Mouse (Mus musculus) left cerebral cortex, adult 8-10 months (tissue): ENCODE results near the gene Pcnt. TPM values are rescaled to one million over a fixed set of nuclear protein-coding genes. Genes with fewer than 3 reads are reported as not detected.

Experiments
- DNase-seq, 2 experiments: peaks; one replicate each; pipeline ENCODE4 v3.0.0; 2022; ENCODE audit warnings: low spot score in 2 of 2
- total RNA-seq, 4 experiments: library from RNA; stranded (reverse); gene quantifications; 2 replicates each; pipeline ENCODE4 v1.2.4; 2022

Gene Pcnt
- total RNA-seq = 10 to 100 TPM; 26.1 to 33.6 (median 29.0) TPM

DNA sequence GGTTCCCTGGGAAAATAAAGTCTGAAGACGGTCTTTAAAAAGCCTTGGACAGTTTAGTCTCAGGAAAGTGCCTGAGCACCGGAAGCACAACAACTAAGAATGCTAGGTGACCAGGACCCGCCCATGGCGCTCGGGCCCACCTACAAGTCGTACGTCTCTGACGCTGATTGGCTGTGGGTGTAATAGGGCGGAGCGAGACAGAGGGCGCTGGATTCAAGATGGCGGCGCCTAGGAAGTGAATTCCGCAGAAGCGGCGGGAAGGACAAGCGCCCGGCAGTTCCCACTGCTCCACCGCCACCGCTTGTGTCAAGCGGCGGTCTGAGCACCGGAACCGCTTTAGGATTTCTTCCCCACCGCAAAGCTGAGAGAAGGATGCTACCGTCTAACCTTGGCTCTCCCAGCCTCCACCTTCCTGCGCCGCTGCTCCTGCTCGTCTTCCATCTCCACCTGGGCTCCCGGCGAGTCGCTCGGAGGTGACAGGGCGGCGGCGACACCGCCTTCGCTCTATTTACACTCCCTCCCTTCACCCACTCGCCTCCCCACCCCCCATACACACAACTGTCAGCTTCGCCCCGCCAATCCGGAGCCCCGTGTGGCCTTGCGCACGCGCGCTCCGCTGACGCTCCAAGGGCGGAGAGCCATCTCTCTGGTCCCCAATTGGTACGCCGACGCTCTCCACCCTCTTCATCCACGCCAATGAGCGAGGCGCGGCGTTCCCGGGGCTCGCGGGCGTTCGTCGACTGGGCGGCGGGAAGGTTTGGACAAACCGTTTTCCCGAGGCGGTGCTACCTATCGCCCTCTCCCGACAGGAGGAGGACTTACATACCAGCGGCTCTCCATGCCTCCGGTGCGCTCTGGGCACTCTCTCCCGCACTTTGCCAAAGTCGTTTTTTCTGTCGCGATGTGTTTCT lies at the start of gene Pcnt:
Gene Pcnt (minus strand): TSS at position 609 of the 911 bp plus-strand sequence.
- peak; percentile 90 to 96 for DNase-seq

DNA sequence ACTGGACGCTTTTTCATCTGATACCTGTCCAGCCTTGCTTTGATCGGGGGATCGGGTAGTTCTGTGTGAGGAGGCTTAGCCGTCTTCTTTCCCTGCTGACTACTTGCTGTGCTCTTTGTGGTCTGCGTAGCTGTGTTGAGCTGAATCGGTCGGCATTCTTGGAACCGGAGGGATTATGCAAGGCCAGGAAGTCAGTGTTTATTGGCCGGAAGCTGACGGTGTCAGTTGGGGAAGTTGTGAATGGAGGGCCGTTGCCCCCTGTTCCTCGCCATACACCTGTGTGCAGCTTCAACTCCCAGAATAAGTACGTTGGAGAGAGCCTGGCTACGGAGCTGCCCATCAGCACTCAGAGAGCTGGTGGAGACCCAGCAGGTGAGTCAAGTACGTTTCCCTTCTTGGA lies 46.6 kb upstream of the Pcnt start:
- no peak for DNase-seq

DNA sequence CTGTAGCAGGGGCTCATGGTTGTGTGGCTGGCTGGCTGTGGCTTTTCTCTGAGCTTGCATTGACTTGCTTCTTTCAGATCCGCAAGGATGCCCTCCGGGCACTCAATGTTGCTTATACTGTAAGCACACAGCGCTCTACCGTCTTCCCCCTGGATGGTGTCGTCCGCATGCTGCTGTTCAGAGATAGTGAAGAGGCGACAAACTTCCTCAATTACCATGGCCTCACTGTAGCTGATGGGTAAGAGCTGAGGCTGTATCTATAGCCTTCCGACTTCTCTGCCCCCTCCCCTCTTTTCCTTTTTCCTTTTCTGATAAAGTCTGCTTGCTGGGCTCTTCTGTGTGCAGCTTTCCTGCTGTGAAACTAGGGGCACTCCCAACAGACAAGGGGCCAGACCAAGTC lies 45.7 kb upstream of the Pcnt start:
- no peak for DNase-seq

DNA sequence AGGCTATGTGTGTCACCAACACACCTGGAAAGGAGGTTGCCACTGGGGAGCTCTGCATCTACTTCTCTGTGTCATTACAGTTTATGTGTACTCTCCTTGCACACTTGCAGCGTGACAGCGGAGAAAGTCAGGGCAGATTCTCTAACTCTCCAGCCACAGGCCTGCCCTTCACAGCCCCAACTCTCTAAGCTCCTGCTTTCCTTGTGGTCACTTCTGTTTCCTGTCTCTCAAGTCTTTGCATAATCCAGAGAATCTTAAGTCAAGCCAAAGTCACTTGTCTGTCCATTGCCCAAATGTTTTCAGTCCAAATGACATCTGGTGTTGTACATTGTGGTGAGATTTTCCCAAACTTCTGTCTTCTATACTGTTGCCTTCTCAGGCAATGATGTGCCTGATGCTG lies 43.7 kb upstream of the Pcnt start:
- DNase-seq = no peak

DNA sequence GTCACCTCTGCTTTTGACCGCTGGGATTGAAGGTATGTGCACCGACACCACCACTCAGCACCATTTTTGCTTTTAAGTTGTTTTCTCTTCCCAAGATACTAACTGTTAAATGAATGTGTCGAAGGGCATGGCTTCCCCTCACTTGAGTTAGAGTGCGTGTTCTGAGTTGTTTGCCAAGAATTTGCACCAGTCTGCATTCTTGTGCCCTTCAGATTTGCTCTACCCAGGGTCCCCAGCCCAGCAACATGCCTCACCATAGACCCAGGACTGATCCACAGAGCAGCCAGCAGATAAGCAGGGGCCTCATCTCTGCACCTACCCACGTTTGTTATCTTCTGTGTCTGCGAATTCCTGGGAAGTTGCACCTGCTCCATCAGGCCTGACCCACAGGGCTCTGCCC lies 38.9 kb upstream of the Pcnt start:
- no peak for DNase-seq

DNA sequence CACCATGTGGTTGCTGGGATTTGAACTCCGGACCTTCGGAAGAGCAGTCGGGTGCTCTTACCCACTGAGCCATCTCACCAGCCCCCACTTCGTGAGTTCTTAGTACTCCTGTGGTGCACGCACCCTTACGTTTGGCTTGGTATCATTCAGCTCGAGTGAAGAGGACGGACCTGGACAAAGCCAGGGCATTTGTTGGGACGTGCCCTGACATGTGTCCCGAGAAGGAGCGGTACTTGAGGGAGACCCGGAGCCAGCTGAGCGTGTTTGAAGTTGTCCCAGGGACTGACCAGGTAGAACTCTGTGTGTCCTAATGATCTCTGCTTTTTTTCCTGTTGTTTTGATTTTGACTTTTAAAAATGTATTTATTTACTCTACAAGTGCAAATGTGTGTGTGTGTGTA lies 38.3 kb upstream of the Pcnt start:
- DNase-seq = no peak

DNA sequence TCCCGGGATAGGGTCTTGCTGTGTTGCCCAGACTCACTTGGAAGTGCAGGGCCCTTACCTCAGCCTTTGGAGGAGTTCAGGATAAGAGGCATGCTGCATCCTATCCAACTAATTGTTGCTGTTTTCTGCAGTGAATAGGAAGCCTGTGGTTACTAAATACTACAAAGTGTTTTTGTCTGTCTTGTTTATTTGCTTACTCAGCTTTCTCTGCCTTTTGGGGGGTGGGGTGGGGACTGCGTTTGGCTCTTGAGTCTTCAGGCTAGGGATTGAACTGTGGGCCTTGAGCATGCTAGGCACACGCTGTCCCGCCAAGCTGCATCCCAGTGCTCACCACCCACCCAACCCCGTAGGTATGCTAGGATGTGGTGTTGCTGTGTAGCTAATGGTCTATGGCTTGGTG lies 31.2 kb upstream of the Pcnt start:
- no peak for DNase-seq

DNA sequence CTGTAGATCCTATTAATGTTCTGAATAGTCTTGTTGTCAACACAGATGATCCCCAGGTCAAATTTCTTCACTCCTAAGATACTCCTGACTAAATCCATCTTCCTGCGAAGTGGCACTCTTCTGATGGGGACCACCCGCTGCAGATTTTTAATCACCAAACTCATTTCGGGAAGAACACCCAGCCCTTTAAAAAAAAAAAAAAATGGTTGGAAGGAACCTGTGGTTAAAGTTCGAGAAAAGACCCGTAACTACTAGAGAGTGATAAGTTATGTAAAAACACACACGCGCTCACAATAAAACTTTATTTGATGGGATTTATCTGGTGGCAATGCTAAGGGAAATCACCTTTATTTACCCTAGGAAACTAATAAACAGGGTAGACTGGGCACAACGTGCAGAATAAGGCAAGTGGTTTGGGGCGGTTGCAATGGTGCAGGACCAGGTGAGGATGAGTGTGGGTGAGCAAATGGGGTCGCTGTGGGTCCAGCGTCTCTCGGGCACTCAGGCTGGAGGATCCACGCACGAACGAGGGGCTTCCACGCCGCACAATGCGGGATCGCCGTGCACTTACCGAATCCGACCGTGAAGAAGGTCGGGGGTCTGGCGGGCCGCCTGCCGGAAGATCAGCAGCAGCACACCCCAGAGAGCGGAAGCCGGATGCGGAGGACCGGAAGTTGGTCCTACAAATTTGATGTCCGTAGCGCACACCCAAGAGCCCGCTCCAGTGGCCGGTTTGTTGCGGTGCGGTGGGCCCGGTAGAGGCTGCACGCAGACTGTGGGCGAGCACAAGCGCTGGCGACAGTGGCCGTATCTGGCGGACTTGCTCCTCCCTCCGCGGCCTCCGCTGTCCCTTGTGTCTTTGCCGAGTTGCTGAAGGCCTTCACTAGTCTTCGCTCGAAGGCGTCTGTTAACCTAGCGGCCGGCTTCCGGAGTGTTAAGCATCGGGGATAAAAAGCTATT lies 25.9 kb upstream of the Pcnt start, which contains the start of the genes Mcm3ap and Ybey:
Gene Mcm3ap (plus strand): TSS at position 725 of the 960 bp plus-strand sequence.
Gene Ybey (minus strand): TSS at position 912 of the 960 bp plus-strand sequence.
- peak; percentile 82 to 86 for DNase-seq

DNA sequence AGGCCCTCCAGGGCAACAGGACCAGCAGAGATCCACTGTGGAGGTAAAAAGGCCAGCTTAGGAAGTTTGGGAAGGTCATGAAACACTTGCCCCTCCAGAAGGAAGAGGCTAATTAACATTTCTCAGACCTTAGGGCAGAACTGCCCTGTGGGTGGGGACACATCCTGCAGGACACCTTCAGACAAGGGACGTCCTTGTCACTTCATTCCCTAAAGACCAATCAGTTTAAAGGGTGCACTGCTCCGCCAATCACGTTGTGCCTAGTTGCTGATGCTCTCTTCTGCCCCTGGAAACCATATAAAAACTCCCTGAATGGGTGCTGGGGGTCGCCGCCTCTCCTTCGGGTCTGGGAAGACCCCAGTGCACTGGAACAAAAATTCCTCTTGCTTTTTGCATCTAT lies 20.1 kb upstream of the Pcnt start:
- no peak for DNase-seq

DNA sequence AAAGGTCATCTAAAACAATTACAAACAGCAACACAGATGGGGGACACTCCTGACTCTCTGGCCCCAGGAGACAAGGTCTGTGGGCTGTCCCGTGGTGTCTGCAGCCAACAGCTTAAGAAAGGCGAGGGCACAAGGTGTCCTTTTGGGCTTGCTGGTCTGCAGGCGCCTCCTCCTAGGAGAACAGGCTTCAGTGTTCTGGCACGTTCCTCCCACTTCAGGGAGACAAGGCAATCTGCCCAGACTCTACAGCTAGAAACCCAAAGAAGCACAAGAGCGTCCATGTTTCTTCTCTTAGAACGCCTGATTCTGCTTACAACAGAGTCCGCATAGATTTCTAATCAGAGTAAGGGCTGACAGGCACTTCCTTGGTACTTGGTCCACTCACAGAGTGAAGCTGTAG lies 19.7 kb upstream of the Pcnt start:
- DNase-seq = no peak

DNA sequence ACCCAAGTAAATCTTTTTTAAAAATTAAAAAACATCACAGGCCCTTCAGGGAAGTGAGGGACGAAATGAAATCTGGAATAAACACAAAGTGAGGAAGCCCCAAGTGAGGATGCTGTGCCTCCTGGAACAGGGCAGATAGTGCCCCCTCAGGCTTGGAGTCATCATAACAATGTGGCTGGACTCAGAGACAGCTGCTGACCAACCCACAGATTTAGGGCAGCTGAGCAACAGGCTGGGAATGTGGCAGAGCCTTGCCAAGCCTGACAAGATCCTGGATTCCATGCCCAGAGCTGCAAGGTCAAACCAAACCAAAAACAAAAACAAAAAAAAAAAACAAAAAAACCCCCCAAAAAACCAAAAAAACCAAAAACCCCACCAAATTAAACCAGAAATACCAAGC lies 18.7 kb upstream of the Pcnt start:
- no peak for DNase-seq

DNA sequence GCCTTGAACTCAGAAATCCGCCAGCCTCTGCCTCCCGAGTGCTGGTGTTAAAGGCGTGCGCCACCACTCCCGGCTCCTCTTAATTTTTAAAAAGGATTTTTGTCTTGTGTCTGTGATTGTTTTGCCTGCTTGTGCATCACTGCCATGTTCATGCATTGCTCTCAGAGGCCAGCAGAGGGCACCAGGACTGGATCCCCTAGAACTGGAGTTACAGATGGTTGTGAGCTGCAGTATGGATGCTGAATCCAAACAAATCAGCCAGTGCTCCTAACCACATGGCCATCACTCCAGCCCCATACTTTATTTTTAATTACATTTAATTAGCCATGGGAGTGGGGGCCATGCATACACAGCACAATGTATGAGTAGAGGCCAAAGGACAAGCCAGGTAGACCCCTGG lies 12.7 kb upstream of the Pcnt start:
- DNase-seq = peak in 1 of 2 experiments; percentile 30

DNA sequence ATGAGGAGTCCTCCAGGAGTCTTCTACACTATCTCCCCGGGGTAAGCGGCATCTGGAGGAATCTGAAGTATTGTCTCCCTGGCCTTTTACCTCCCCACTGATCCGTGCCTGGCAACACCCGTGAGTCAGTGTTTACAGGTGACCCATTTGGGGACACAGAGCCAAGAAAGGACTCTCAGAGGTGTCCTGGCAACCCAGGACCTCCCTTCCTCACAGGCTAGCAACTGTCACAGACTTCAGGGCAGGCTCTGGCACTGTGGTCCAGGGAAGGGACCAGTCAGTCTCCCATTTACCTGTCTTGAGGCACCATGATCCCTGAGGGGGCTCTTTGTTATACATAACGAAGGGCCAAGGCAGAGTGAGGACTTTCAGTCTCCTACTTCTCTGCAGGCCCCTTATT lies 6.3 kb upstream of the Pcnt start, which contains the start of gene 2610028H24Rik:
Gene 2610028H24Rik (plus strand): TSS at position 231 of the 400 bp plus-strand sequence.
- DNase-seq = no peak

DNA sequence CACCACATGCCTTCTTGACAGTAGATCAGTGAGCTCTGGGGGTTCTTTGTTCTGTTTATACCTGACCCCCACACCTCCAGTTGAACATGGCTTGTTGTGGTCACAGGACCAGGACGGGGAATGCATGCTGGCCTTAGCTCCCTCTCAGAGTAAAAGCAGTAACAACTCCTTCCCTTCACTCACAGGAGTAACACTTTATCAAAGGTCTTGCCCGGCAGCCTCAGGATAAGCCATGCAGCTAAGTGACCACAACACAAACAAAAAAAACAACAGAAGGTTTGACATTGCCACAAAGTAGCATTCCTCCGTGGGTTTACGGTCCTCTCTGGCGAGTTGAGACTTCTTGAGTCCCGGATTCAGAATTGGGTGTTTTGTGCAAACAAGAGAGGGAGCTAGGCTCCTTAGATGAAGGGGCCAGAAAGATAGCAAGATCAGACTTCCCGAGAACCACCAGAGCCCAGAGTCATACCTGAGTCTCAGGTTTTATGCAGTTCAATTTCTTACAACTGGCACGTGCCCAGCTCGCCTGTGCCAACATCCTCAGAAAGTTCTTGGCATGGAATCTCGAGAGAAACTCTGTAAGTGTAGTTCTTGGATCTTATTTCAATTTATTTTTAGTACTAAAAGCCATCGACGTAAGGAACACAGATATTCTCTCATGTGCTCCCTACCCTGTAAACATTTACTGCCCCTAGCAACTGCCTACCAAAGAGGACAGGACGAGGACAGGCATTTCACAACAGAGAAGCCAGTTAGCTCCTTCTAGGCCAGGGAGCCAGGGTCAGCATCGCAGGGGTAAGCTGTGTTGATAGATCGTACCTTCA lies 5.0 kb upstream of the Pcnt start:
- DNase-seq = no peak

DNA sequence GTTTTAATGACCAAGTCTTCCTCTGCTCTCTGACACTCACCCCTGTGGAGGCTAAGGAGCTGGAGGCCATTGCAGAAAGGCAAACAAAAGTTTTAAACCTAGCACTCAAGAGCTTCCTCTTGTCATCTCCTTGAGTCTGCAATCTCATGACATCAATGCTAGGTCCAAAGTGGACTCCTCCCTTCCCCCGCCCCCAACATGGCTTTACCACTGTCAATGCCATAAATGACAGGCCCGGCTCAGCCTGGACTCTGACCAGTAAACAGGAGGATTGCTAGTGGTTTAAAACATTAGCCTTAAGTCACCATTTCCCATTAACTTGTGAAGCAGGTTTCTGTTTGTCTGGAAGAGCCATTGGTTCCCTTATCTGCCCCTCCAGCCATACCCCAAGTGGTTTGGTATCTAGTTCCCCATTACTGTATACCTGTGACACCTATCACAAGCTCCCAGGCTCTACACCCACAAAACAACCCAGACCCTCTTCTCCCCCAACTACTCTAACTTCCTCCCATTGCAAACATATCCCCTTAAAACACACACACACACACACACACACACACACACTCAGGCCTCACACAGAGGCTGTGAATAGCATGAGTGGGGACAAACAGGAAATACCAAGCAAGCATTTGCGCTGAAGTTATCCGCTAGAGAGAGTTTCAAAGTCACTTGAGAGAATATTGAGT lies 3.6 kb upstream of the Pcnt start:
- no peak for DNase-seq

DNA sequence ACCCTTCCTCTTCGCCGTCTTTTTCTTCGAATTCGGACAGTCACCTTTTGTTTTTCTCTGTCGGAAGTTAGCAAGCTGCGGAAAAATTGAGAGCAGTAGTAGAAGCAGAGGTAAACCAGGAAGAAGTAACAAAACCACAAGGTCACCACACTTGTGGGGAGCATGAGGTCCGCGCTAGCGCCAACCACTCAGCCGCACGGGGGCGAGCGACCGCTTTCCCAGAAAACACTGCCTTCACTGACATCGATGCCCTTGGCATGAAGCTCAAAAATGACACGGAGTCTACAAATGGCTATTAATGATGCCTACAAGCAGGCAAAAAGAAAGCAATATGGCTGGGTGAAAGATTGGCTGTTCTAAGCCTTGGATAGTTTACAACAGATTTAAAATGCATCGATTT lies 2.3 kb downstream of the Pcnt start, which contains the start of gene AC141477.1:
Gene AC141477.1 (minus strand): TSS at position 164 of the 400 bp plus-strand sequence.
- no peak for DNase-seq

DNA sequence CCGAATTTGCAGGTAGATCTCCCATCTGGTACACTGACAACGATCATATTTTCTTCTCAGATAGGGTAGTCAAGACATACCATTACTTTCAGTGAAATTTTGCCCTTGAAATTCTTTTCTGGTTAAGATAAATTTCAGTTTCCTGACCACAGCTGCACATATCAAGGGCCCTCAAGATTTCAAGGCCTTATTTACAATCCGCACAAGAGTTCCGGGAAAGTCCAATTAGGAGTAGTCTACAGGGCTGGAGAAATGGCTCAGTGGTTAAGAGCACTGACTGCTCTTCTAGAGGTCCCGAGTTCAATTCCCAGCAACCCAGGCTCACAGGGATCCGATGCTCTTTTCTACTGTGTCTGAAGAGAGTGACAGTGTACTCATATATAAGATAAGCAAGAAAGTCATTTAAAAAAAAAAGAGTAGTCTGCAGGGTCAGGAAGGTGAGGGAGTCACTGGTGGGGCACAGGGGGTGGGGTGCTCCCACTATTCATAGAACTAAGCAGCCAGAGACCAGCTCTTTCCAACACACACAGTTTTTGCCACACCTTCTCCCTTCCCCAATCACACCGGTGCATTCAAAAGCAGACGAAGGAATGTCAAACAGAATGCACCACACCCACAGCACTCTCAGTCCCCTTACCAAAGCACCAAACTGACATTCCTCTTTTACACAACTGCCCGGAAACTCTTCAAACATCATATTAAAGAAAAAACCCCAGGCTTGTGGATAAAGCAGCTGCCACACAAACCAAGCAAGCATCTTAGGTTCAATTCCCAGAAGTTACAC lies 3.3 kb downstream of the Pcnt start:
- DNase-seq = no peak

DNA sequence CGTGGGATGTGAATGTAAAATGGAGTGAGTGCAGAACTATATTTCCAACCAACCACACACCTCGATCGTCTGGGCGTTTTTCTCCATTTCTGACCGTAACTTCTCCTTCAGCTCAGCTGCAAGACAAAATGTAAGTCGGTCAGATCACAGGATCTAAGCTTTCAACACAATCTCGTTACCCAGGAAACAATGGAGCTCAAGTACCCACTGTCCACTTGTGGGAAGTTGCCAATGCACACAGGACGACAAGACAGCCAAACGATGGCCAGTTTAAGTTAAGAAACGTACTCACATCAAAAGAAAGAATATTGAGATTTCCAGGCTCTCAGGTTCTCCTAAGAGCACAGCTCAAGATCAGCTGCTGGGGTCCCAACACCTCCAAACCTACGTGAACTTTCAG lies 8.7 kb downstream of the Pcnt start:
- no peak for DNase-seq

DNA sequence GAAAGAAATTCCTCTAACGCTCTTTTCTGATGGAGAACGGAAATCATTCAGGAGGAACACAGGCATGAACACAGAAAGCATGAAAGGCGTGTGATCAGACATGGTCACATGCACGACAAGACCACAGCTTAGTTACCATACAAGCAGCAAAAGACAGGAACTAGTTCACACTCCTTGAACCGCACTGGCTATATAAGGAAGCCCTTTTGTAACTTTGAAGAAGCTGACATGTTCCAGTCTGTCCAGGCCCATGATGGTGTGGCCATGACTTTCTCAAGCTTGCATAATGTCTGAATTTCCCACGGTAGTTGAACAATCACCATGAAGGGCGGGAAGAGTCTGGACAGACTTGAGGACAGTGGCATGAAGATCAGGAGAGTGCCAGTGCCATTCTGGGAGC lies 16.9 kb downstream of the Pcnt start:
- DNase-seq = no peak

DNA sequence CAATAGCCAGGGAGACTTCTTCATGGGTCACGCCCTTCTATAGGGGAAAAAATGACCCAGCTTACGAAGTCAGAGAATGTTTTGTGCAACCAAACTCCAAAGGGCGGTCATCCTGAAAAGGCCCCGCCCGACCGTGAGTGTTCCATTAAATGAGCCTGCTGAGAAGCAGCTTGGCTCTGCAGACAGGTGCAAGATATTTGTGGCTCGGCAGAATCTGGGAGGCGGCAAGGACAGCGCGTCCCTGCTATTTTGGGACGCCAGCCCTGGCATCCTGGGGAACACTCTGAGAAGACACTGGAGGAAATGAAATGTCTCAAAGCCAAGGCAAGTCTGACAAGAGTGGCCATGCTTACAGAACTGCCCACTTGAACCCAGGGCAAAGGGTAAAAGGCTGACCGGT lies 25.8 kb downstream of the Pcnt start:
- DNase-seq = peak; percentile 13 to 66
